Mouse (Mus musculus) bone marrow, adult 2 months (tissue): ENCODE data around the gene 2810021J22Rik.

Experiments used
- CTCF ChIP-seq: fragments of 200-500 bp; IDR thresholded peaks from 2 replicates; pipeline ENCODE4 v1.5.1; 2011; ENCODE audit warnings: low read length, control low read depth; ENCODE audit not compliant: control insufficient read depth, insufficient read depth
- POLR2A ChIP-seq: fragments of 200-500 bp; IDR thresholded peaks from 2 replicates; pipeline ENCODE4 v1.6.1; 2011; ENCODE audit warnings: low read depth, mild to moderate bottlenecking, control low read depth, low read length, borderline replicate concordance; ENCODE audit not compliant: control insufficient read depth

DNA sequence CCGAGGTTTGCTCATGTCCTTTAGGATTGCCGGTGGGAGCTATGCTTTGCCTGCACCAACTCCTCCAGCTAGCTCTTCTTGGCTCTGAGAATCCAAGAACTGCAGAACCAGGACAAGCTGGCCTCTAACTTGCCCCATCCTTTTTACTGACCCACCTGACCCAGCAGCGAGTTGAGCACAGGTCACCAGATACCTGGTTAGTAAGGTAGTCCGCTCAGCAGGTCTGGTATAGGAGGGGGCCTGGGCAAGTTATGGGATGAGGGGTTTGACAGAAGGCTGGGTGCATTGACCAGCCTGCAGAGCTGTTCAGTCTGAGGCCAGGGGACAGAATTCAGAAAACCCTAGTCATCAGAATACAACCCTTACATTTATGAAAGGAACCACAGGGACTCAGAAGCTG, 62.0 kb downstream of the 2810021J22Rik start:
- TF ChIP-seq CTCF (no peak), POLR2A (no peak)
